Mouse (Mus musculus): ENCODE results near the gene Klk10. TPM values are rescaled to one million over a fixed set of nuclear protein-coding genes. Genes with fewer than 3 reads are reported as not detected.
A peak's percentile ranks its signal among the peaks of the same experiment; 100 is the strongest.

Klk10 gene
- total RNA-seq, 2 experiments from 2014 or later: not detected

GRCm38 (mm10) chr7:43788096-43788495 lies 7.3 kb downstream of the Klk10 start:
- intact Hi-C loops (cut with DNase I): loop anchor here (2.0 kb wide), 1 partner anchor 107 kb away; no protein-coding TSS in a partner anchor
- peak in 1 of 2 experiments; percentile 27 for DNase-seq (ENCODE audit: low spot score in 2 of 2)

- no peak for DNase-seq (ENCODE audit: low spot score in 2 of 2)
- intact Hi-C loops (cut with DNase I): loop anchor here (2.0 kb wide), 1 partner anchor 106 kb away; no protein-coding TSS in a partner anchor
These were observed 8.5 kb downstream of the Klk10 start for GRCm38 (mm10) chr7:43789295-43789694.

GRCm38 (mm10) chr7:43791591-43791990 lies 10.8 kb downstream of the Klk10 start, which contains the start of gene Klk9:
Gene Klk9, plus strand, starts transcription at chr7:43791891.
- no peak for DNase-seq (ENCODE audit: low spot score in 2 of 2)
- intact Hi-C loops (cut with DNase I): no loop called here

DNA sequence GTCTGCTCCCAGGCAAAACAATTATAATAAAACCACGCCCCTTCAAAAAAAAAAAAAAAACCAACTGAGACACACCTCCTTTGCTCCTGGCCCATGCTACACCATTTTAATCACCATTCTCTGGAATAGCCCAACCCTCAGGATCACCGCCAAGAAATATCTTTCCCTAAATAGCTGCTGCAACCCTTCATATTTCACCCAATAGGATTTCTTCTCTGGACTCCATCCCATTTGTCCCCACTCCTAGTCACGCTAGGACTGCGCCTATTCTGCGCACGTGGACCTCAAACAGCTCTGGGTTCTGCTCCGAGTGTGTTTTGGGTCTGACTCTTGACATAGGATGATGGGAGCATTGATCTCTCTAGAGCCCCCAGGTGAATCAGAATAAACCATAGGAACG lies 15.5 kb downstream of the Klk10 start:
- intact Hi-C loops (cut with DNase I): no loop called here
- DNase-seq (ENCODE audit: low spot score in 2 of 2): no peak

DNA sequence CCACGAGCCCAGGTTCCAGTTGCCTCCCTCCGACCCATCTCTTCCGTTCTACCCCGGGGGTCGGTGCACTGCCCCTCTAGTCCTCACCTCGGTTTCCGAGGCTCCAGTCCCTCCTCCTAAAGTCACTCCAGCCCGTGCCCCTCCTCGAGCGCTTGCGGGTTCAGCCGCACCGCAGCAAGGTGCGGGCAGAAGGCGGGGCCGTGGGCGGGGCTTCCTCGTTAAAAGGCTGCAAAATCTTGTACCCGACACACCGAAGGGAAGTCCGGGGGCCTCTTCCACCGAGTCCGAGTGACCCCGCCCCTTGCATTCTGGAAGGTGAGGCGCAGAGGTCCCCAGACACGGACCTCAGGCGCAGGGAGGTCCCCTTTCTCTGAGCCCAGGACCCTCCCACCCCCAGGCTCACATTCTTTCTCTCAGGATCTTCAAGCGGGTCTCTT lies 16.5 kb downstream of the Klk10 start, which contains the start of gene Klk8:
Gene Klk8, plus strand, starts transcription at position 245 of the 437 bp plus-strand sequence.
- intact Hi-C loops (cut with DNase I): no loop called here
- no peak for DNase-seq (ENCODE audit: low spot score in 2 of 2)

DNA sequence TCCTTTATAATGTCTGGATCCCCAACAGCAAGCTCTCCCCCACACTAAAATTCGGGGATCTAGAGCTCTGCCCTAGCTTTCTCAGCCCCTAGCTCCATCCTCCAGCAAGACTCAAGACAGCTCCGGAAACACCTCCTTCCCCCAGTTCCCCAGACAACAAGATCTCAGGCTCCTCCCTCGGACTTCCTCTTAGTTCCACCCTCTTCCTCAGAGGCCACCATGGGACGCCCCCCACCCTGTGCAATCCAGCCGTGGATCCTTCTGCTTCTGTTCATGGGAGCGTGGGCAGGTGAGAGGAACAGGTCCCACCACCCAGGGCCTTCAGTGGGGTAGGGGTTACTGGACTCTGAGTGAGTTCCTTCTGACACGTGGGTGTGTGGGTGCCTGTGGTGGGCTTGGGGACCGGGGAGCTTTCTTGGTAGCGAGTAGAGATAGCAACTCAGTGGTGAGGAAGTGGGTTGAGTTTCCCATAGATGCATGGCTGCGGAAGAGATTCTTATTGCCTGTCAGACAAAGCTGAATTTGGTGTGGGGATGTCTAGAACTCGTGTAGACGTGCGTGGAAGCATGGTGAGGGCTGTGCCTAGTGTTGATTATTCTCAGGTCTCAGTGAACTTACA lies 17.1 kb downstream of the Klk10 start:
- intact Hi-C loops (cut with DNase I): no loop called here
- no peak for DNase-seq (ENCODE audit: low spot score in 2 of 2)

GRCm38 (mm10) chr7:43799876-43800275 lies 19.0 kb downstream of the Klk10 start:
- DNase-seq (ENCODE audit: low spot score in 2 of 2): no peak
- intact Hi-C loops (cut with DNase I): no loop called here

GRCm38 (mm10) chr7:43810994-43811393 lies 30.2 kb downstream of the Klk10 start, which contains the start of gene Klk7:
Gene Klk7, plus strand, starts transcription at chr7:43811294.
- no peak for DNase-seq (ENCODE audit: low spot score in 2 of 2)
- intact Hi-C loops (cut with DNase I): no loop called here

- DNase-seq (ENCODE audit: low spot score in 2 of 2): no peak
- intact Hi-C loops (cut with DNase I): no loop called here
These were observed 34.4 kb downstream of the Klk10 start for GRCm38 (mm10) chr7:43815211-43815610.

- intact Hi-C loops (cut with DNase I): no loop called here
- DNase-seq (ENCODE audit: low spot score in 2 of 2): no peak
These were observed 35.9 kb downstream of the Klk10 start for GRCm38 (mm10) chr7:43816746-43817145.

- intact Hi-C loops (cut with DNase I): no loop called here
- no peak for DNase-seq (ENCODE audit: low spot score in 2 of 2)
These were observed 40.7 kb downstream of the Klk10 start for GRCm38 (mm10) chr7:43821581-43821980.

DNA sequence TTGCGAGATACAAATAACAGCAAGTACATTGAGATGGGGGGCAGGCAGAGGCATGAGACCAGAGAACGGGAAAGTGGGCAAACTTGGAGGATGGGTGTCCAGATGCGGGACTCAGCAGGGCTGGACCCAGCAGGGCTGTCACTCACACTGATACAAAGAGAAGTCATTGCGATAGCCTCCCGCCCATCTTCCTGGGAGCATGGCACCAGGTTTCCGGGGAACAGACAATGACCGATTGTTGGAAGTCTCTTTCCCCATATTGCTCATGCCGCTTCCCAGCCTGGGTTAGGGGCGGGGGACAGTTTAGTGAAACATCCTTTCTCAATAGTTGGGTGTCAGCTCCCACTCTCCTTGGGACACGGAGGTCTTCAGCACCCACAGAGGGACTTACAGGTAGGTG lies 43.4 kb downstream of the Klk10 start, which contains the start of gene Klk6:
Gene Klk6, plus strand, starts transcription at position 301 of the 400 bp plus-strand sequence.
- intact Hi-C loops (cut with DNase I): no loop called here

DNA sequence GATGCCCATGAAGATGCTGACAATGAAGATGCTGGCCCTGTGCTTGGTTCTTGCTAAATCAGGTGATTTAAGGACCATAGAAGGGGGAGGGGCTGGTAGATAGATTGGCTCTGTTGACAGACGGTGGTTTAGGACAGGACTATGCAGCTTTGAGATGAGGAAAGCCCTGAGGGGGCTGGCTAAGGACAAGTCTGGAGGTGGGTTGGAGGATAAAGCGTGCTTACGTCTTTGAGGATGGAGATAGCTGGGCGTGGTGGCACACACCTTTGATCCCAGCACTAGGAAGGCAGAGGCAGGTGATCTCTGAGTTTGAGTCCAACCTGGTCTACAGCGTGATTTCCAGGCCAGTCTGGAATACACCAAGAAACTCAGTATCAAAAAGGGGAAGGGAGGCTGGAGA lies 45.2 kb downstream of the Klk10 start:
- DNase-seq (ENCODE audit: low spot score in 2 of 2): no peak
- intact Hi-C loops (cut with DNase I): no loop called here

More for the DNA sequence above, 43.4 kb downstream of the Klk10 start, which contains the start of gene Klk6:
- no peak for DNase-seq (ENCODE audit: low spot score in 2 of 2)

- DNase-seq (ENCODE audit: low spot score in 2 of 2): no peak
- intact Hi-C loops (cut with DNase I): no loop called here
These were observed 46.9 kb downstream of the Klk10 start for GRCm38 (mm10) chr7:43827706-43828105.

- intact Hi-C loops (cut with DNase I): no loop called here
- no peak for DNase-seq (ENCODE audit: low spot score in 2 of 2)
These were observed 48.2 kb downstream of the Klk10 start for GRCm38 (mm10) chr7:43829006-43829405.

Other genes with a start within 250 kb of the Klk10 start
- gene Cd33, start 236.6 kb upstream of the Klk10 start, total RNA-seq (2021): 1 to 10 TPM; 4.4 to 5.1 TPM
- gene Zfp658, start 218.8 kb upstream of the Klk10 start, total RNA-seq (2021): 1 to 10 TPM; 3.8 to 4.7 TPM
- 10 to 100 TPM; 15.0 to 17.1 TPM for gene Zfp719, start 201.4 kb upstream of the Klk10 start, total RNA-seq (2021)
- gene Zfp819, start 173.9 kb upstream of the Klk10 start, total RNA-seq (2021): under 1 TPM in 1 of 2 experiments, not detected in 1; 0.37 TPM
- gene Ceacam18, start 146.3 kb upstream of the Klk10 start, total RNA-seq (2021): not detected
- gene Siglece, start 120.9 kb upstream of the Klk10 start, total RNA-seq (2021): 1 to 10 TPM; 1.1 to 1.3 TPM
- 1 to 10 TPM; 7.5 to 8.7 TPM for gene Ctu1, start 109.0 kb upstream of the Klk10 start, total RNA-seq (2021)
- not detected for gene Klk14, start 90.6 kb upstream of the Klk10 start, total RNA-seq (2021)
- gene Klk13, start 68.5 kb upstream of the Klk10 start, total RNA-seq (2021): not detected
- gene Klk12, start 12.1 kb upstream of the Klk10 start, total RNA-seq (2021): not detected
- gene Klk11, start 6.4 kb upstream of the Klk10 start, total RNA-seq (2021): not detected
- not detected for gene Klk9, start 10.9 kb downstream of the Klk10 start, total RNA-seq (2021)
- 1 to 10 TPM; 2.2 to 3.3 TPM for gene Klk8, start 16.5 kb downstream of the Klk10 start, total RNA-seq (2021)
- not detected for gene Klk7, start 30.3 kb downstream of the Klk10 start, total RNA-seq (2021)
- gene Klk6, start 43.5 kb downstream of the Klk10 start, total RNA-seq (2021): 1 to 10 TPM; 1.0 to 1.4 TPM
- not detected for gene Klk5, start 60.9 kb downstream of the Klk10 start, total RNA-seq (2021)
- not detected for gene Klk4, start 100.1 kb downstream of the Klk10 start, total RNA-seq (2021)
- gene Klk15, start 152.7 kb downstream of the Klk10 start, total RNA-seq (2021): not detected
- gene Klk1b8, start 169.6 kb downstream of the Klk10 start, total RNA-seq (2021): not detected
- not detected for gene Klk1b1, start 185.7 kb downstream of the Klk10 start, total RNA-seq (2021)
- not detected for gene Klk1b9, start 195.0 kb downstream of the Klk10 start, total RNA-seq (2021)
- gene Klk1b11, start 214.8 kb downstream of the Klk10 start, total RNA-seq (2021): not detected
- not detected for gene Klk1b26, start 231.1 kb downstream of the Klk10 start, total RNA-seq (2021)